Mouse (Mus musculus) ES-Bruce4 (cell line): ENCODE measurements around the gene Polr3e.

Experiments used
- EP300 ChIP-seq: IDR thresholded peaks from 2 replicates; pipeline ENCODE4 v1.6.1; 2011; ENCODE audit warnings: low read depth, low read length; ENCODE audit not compliant: insufficient read depth
- POLR2A ChIP-seq: IDR thresholded peaks from one replicate; pipeline ENCODE4 v1.8.1; 2011; ENCODE audit warnings: low read length; ENCODE audit not compliant: insufficient read depth

DNA sequence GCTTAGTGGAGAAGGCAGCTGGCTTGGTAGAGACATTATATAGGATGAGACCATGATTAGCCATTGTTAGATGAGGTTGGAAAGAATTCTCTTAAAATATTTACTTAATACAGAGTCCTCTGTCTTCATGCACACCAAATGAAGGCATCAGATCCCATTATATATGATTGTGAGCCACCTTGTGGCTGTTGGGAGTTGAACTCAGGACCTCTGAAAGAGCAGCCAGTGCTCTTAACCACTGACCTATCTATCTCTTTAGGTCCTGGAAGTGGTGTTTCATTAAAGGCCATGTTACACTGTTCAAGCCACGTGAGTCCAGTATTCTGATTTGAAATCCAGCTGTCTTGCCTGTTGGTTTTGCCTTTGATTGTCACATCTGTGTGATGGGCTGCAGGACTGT lies 4.2 kb upstream of the Polr3e start:
- no peak for TF ChIP-seq EP300
- no peak for TF ChIP-seq POLR2A
